Mouse (Mus musculus) lung, postnatal 0 days (tissue): ENCODE data around the gene Snx17.

Experiments
- CTCF ChIP-seq: IDR thresholded peaks from 2 replicates; pipeline ENCODE4 v1.5.1; 2016; ENCODE audit warnings: antibody characterized with exemption, mild to moderate bottlenecking
- EP300 ChIP-seq: IDR thresholded peaks from 2 replicates; pipeline ENCODE4 v1.6.1; 2016; ENCODE audit warnings: antibody characterized with exemption, mild to moderate bottlenecking, control low read depth

- no peak for TF ChIP-seq CTCF
- no peak for TF ChIP-seq EP300
Observed at GRCm38 (mm10) chr5:31203866-31204265, 10.8 kb downstream of the Snx17 start.
